Mouse (Mus musculus) neural tube, embryonic 11.5 days (tissue): ENCODE results near the gene Rps6ka4. TPM values are rescaled to one million over a fixed set of nuclear protein-coding genes. Genes with fewer than 3 reads are reported as not detected.
A peak's percentile ranks its signal among the peaks of the same experiment; 100 is the strongest.

Experiments used
- ATAC-seq: fragments of 200-750 bp; cut with Nextera tagmentation; 2 replicates; pipeline ENCODE4 v1.8.0; 2017; ENCODE audit warnings: moderate number of reproducible peaks, mild to moderate bottlenecking, moderate TSS enrichment, moderate library complexity; ENCODE audit not compliant: insufficient read depth, low FRiP score, low TSS enrichment
- DNase-seq: peaks from one replicate; pipeline ENCODE4 v3.0.0-alpha.2; 2015; ENCODE audit warnings: low spot score
- H3K27ac ChIP-seq: fragments of 300-500 bp; sonication (generic); 2 replicates; pipeline ENCODE4 v1.5.1; 2014; ENCODE audit warnings: low read depth, mild to moderate bottlenecking, low read length
- H3K27me3 ChIP-seq: fragments of 300-500 bp; sonication (generic); 2 replicates; pipeline ENCODE4 v1.6.1; 2014; ENCODE audit warnings: mild to moderate bottlenecking, low read length, mixed read lengths; ENCODE audit not compliant: control insufficient read depth, insufficient read depth
- H3K36me3 ChIP-seq: fragments of 300-500 bp; sonication (generic); 2 replicates; pipeline ENCODE4 v1.6.1; 2014; ENCODE audit warnings: mild to moderate bottlenecking, low read length, moderate library complexity, mixed read lengths; ENCODE audit not compliant: control insufficient read depth, insufficient read depth
- H3K4me1 ChIP-seq: fragments of 300-500 bp; sonication (generic); 2 replicates; pipeline ENCODE4 v1.6.1; 2014; ENCODE audit warnings: low read length, mixed read lengths; ENCODE audit not compliant: control insufficient read depth, insufficient read depth
- H3K4me2 ChIP-seq: fragments of 300-500 bp; sonication (generic); 2 replicates; pipeline ENCODE4 v1.6.1; 2014; ENCODE audit warnings: low read depth, mild to moderate bottlenecking, moderate library complexity
- H3K4me3 ChIP-seq: fragments of 300-500 bp; sonication (generic); 2 replicates; pipeline ENCODE4 v1.5.1; 2014; ENCODE audit warnings: low read depth, low read length
- H3K9ac ChIP-seq: fragments of 300-500 bp; sonication (generic); 2 replicates; pipeline ENCODE4 v1.6.1; 2014; ENCODE audit warnings: mild to moderate bottlenecking, low read length
- H3K9me3 ChIP-seq: fragments of 300-500 bp; sonication (generic); 2 replicates; pipeline ENCODE4 v1.6.1; 2016; ENCODE audit warnings: low read length; ENCODE audit not compliant: control insufficient read depth
- WGBS: fragments of 180-500 bp; shearing (Covaris S2); extraction: QIAGEN DNeasy Blood & Tissue Kit; methylation state at CpG from one replicate; pipeline ENCODE4 v1.1.7; 2014; 5-methylcytosine and 5-hydroxymethylcytosine counted together
- polyA plus RNA-seq: library from polyadenylated mRNA; unstranded; fragments of >200 nt; fragmentation: Nextera tagmentation; extraction: Ambion mirVana; gene quantifications from 2 replicates; pipeline ENCODE4 v1.2.1, GENCODE M21; 2014

Gene Rps6ka4
- 4.7 and 6.7 TPM in 2 replicates for polyA plus RNA-seq

- Histone ChIP-seq H3K4me3 (peak within 1 kb of the TSS; percentile 58), H3K36me3 (no peaks in the 10 kb centered on the region), H3K9me3 (no peaks in the 10 kb centered on the region), H3K4me1 (peaks cover 4% of the 10 kb centered on the region; the same call in 1 of the 2 replicates), H3K4me2 (peak within 1 kb of the TSS; percentile 99), H3K9ac (peak within 1 kb of the TSS; percentile 66), H3K27me3 (peaks cover 45% of the 10 kb centered on the region), H3K27ac (no peak within 1 kb of the TSS)
- 2% methylated on average over 32 of the region's 44 CpGs for WGBS
- ATAC-seq (peak; percentile 58), DNase-seq (peak; percentile 71)
These were observed at the start of gene Rps6ka4 for GRCm38 (mm10) chr19:6840475-6841291. Rps6ka4 (minus strand) TSS chr19:6840636.

GRCm38 (mm10) chr19:6877965-6878364 lies 37.5 kb upstream of the Rps6ka4 start:
- Histone ChIP-seq H3K4me1 (no peaks in the 10 kb centered on the region), H3K4me3 (no peak overlapping the region), H3K36me3 (no peaks in the 10 kb centered on the region), H3K27me3 (no peaks in the 10 kb centered on the region), H3K27ac (no peak overlapping the region), H3K9ac (no peak overlapping the region), H3K9me3 (no peaks in the 10 kb centered on the region), H3K4me2 (no peak overlapping the region)
- ATAC-seq (no peak), DNase-seq (no peak)
- WGBS, result 86% methylated on average over 4 of the region's 4 CpGs

- no peaks in the 10 kb centered on the region for H3K36me3 ChIP-seq
- H3K4me3 ChIP-seq, result no peak overlapping the region
- no peaks in the 10 kb centered on the region for H3K4me1 ChIP-seq
- no peak overlapping the region for H3K27ac ChIP-seq
- H3K9me3 ChIP-seq, result no peaks in the 10 kb centered on the region
- no peaks in the 10 kb centered on the region for H3K27me3 ChIP-seq
- no peak overlapping the region for H3K4me2 ChIP-seq
- no peak overlapping the region for H3K9ac ChIP-seq
- ATAC-seq (no peak), DNase-seq (no peak)
These were observed 36.4 kb upstream of the Rps6ka4 start for GRCm38 (mm10) chr19:6876799-6877198.

- Histone ChIP-seq H3K36me3 (no peaks in the 10 kb centered on the region), H3K9ac (no peak overlapping the region), H3K4me2 (no peak overlapping the region), H3K27me3 (no peaks in the 10 kb centered on the region), H3K4me3 (no peak overlapping the region), H3K4me1 (no peaks in the 10 kb centered on the region), H3K27ac (no peak overlapping the region), H3K9me3 (no peaks in the 10 kb centered on the region)
- DNase-seq (no peak), ATAC-seq (no peak)
- 87% methylated on average over 6 of the region's 6 CpGs for WGBS
These were observed 35.4 kb upstream of the Rps6ka4 start for GRCm38 (mm10) chr19:6875834-6876233.

GRCm38 (mm10) chr19:6874257-6874656 lies 33.8 kb upstream of the Rps6ka4 start:
- no peak for ATAC-seq

GRCm38 (mm10) chr19:6872701-6873100 lies 32.3 kb upstream of the Rps6ka4 start:
- no peak for DNase-seq
- no peak overlapping the region for H3K4me2 ChIP-seq
- H3K27me3 ChIP-seq, result no peaks in the 10 kb centered on the region
- no peaks in the 10 kb centered on the region for H3K36me3 ChIP-seq
- no peak for ATAC-seq
- H3K4me1 ChIP-seq, result no peaks in the 10 kb centered on the region
- no peak overlapping the region for H3K4me3 ChIP-seq
- no peak overlapping the region for H3K27ac ChIP-seq
- H3K9me3 ChIP-seq, result no peaks in the 10 kb centered on the region
- WGBS, result 83% methylated on average over 3 of the region's 3 CpGs
- no peak overlapping the region for H3K9ac ChIP-seq

More at GRCm38 (mm10) chr19:6874257-6874656, 33.8 kb upstream of the Rps6ka4 start:
- WGBS, result 74% methylated on average over 1 of the region's 1 CpGs
- H3K36me3 ChIP-seq, result no peaks in the 10 kb centered on the region
- H3K4me1 ChIP-seq, result no peaks in the 10 kb centered on the region
- no peak overlapping the region for H3K4me2 ChIP-seq
- no peaks in the 10 kb centered on the region for H3K9me3 ChIP-seq
- no peak overlapping the region for H3K4me3 ChIP-seq
- H3K27ac ChIP-seq, result no peak overlapping the region
- H3K27me3 ChIP-seq, result no peaks in the 10 kb centered on the region
- no peak for DNase-seq
- H3K9ac ChIP-seq, result no peak overlapping the region

GRCm38 (mm10) chr19:6871574-6872271 lies 31.3 kb upstream of the Rps6ka4 start:
- no peak overlapping the region for H3K4me3 ChIP-seq
- no peaks in the 10 kb centered on the region for H3K27me3 ChIP-seq
- no peaks in the 10 kb centered on the region for H3K36me3 ChIP-seq
- WGBS, result 66% methylated on average over 5 of the region's 5 CpGs
- DNase-seq, result no peak
- no peak overlapping the region for H3K4me2 ChIP-seq
- no peaks in the 10 kb centered on the region for H3K9me3 ChIP-seq
- H3K9ac ChIP-seq, result no peak overlapping the region
- no peak for ATAC-seq
- no peak overlapping the region for H3K27ac ChIP-seq
- no peaks in the 10 kb centered on the region for H3K4me1 ChIP-seq

- Histone ChIP-seq H3K4me3 (no peak overlapping the region), H3K4me2 (peak overlapping the region; percentile 20; the same call in 1 of the 2 replicates), H3K27me3 (no peaks in the 10 kb centered on the region), H3K27ac (no peak overlapping the region), H3K4me1 (no peaks in the 10 kb centered on the region), H3K9me3 (no peaks in the 10 kb centered on the region), H3K36me3 (no peaks in the 10 kb centered on the region), H3K9ac (0 out of 2 replicates have a peak overlapping the region, but pooled peaks have one; percentile 1)
- no peak for ATAC-seq
- 2% methylated on average over 5 of the region's 5 CpGs for WGBS
- no peak for DNase-seq
These were observed 28.9 kb upstream of the Rps6ka4 start for GRCm38 (mm10) chr19:6869355-6869754.
